Mouse (Mus musculus) lung, adult 2 months (tissue): ENCODE results near the gene Maz. TPM values are rescaled to one million over a fixed set of nuclear protein-coding genes. Genes with fewer than 3 reads are reported as not detected.

ENCODE experiments used
- DNase-seq: peaks from one replicate; pipeline ENCODE4 v3.0.0; 2022
- H3K4me1 ChIP-seq: fragments of 200-500 bp; 2 replicates; pipeline ENCODE4 v1.6.1; 2011; ENCODE audit warnings: low read length; ENCODE audit not compliant: control insufficient read depth, insufficient read depth
- H3K4me3 ChIP-seq: fragments of 200-500 bp; replicated peaks from 2 replicates; pipeline ENCODE3; 2011; ENCODE audit warnings: low read depth, mild to moderate bottlenecking, control low read depth, low read length; ENCODE audit errors: extremely low read depth
- CTCF ChIP-seq: fragments of 200-500 bp; IDR thresholded peaks from 2 replicates; pipeline ENCODE4 v1.5.1; 2011; ENCODE audit warnings: mild to moderate bottlenecking, low read length, control low read depth; ENCODE audit not compliant: insufficient read depth
- POLR2A ChIP-seq: fragments of 200-500 bp; IDR thresholded peaks from 2 replicates; pipeline ENCODE4 v1.6.1; 2011; ENCODE audit warnings: low read depth, mild to moderate bottlenecking, control low read depth, low read length, borderline replicate concordance; ENCODE audit errors: extremely low read depth
- WGBS: fragments of 180-500 bp; shearing (Covaris S2); methylation state at CpG from one replicate; pipeline ENCODE4 v1.1.7; 2018; 5-methylcytosine and 5-hydroxymethylcytosine counted together
- polyA plus RNA-seq: library from polyadenylated mRNA; depleted of rRNA; stranded (reverse); fragments of >200 nt; gene quantifications from 2 replicates; pipeline ENCODE4 v1.2.3, GENCODE M21; 2012

The Maz gene
- polyA plus RNA-seq, 1 experiment, result 131 TPM

DNA sequence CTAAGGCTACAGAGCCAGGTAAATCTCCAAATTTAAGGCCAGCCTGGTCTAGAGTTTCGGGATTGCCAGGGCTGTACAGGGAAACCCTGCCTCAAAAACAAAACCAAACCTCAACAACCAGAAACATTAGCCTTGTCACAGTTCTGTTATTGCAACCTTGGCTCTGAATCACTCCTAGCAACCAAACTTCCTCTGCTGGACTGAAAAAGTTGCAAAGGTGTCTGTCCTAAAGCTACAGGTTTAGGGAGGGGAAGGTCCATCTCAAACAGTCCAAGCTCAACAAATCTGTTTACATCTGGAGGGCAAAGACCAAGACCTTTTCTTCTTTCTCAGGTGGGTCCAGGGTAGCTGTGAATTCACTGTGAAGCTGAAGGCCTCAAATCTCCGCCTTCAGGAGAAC is 15.8 kb downstream of the Maz start:
- WGBS, result 81% methylated on average over 2 of the region's 2 CpGs
- TF ChIP-seq POLR2A, result no peak
- TF ChIP-seq CTCF, result no peak
- DNase-seq, result no peak

GRCm38 (mm10) chr7:127009307-127010085 is 17.3 kb downstream of the Maz start:
- 74% methylated on average over 17 of the region's 17 CpGs for WGBS
- DNase-seq, result no peak
- no peak for TF ChIP-seq POLR2A
- Histone ChIP-seq H3K4me3 (no peak overlapping the region), H3K4me1 (peaks cover 16% of the 10 kb centered on the region)

More for the DNA sequence above, 15.8 kb downstream of the Maz start:
- Histone ChIP-seq H3K4me3 (no peak overlapping the region), H3K4me1 (peaks cover 20% of the 10 kb centered on the region)

GRCm38 (mm10) chr7:127008239-127009019 is 18.4 kb downstream of the Maz start:
- peak; percentile 50 for DNase-seq
- 37% methylated on average over 9 of the region's 9 CpGs for WGBS
- Histone ChIP-seq H3K4me3 (no peak overlapping the region), H3K4me1 (peaks cover 14% of the 10 kb centered on the region)
- peak; percentile 29; the same call in 1 of the 2 replicates for TF ChIP-seq POLR2A
- no peak for TF ChIP-seq CTCF

DNA sequence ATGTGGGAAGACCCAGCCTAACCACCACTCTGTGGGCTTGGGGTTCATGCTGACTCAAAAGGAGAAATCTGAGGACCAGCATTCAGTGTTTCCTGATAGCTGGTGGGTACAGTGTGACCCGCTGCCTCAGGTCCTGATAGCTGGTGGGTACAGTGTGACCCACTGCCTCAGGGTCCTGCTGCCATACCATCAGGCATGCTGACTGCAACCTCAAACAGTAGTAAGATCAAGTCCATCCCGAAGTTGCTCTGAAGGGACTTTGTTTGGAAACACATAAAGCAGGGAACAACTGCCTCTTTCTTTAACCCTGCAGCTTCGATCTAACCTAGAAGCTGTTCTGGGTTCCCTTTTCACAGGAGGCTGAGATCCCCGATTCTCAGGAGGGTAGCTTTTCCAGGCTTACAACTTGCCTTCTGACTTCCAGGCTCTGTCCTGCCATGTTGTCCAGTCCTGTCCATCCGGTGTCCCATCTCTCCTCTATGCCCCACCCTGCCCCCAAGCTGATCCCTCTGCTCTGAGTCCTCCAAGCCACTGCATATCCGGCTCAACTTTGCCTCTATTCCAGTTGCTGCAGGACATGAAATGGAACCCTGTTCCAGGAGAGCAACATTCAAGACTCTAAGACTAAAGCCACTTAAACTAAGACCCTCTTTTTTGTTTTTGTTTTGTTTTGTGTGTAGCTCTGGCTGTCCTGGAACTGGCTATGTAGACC is 19.4 kb downstream of the Maz start:
- DNase-seq, result no peak
- 77% methylated on average over 6 of the region's 6 CpGs for WGBS
- Histone ChIP-seq H3K4me1 (peaks cover 9% of the 10 kb centered on the region), H3K4me3 (no peak overlapping the region)
- TF ChIP-seq POLR2A, result no peak
- no peak for TF ChIP-seq CTCF

DNA sequence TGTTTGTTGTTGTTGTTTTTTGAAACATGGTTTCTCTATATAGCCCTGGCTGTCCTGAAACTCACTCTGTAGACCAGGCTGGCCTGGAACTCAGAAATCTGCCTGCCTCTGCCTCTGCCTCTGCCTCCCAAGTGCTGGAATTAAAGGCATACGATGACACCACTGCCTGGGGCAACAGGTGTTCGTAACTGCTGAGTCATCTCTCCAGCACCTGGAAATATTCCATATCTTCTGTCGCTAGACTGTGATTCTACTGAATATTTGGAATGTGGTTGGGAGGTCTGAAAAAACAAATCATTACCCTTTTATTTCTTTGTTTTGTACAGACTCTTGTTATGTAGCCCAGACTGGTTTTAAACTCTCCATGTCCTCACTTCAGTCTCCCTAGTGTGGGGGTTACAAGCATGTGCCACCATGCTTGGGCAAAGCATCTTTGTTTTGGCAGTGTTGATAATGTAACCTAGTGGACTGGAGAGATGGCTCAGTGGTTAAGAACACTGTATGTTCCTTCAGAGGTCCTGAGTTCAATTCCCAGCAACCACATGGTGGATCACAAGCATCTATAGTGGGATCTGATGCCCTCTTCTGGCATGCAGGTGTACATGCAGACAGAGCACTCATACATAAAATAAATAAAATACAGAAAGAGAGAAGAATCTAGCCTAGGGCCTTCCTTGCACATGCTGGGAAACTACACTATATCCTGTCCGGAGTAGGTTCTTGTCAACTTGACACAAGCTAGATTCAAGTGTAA is 22.5 kb downstream of the Maz start:
- TF ChIP-seq POLR2A, result no peak
- TF ChIP-seq CTCF, result no peak
- 79% methylated on average over 4 of the region's 4 CpGs for WGBS
- Histone ChIP-seq H3K4me1 (peaks cover 9% of the 10 kb centered on the region), H3K4me3 (no peak overlapping the region)
- no peak for DNase-seq

DNA sequence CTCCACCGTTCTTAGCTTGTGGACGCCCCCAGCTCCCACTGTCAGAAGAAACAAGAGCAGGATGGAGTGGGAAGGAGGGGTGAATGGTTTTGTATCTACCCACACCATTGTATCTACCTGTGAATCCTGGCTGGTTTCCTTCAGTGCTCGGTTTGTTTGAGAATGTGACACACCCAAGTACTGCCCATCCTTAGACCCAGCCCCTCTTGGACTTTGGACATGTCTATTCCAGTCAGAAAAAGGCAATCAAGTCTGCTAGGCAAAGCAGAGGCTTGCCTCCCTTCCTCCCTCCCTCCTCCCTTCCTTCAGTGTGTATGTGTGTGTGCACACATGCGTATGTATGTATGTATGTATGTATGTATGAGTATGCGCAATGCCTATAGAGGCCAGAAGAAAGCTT is 23.2 kb downstream of the Maz start:
- WGBS, result 78% methylated on average over 5 of the region's 5 CpGs
- TF ChIP-seq POLR2A, result no peak
- no peak for TF ChIP-seq CTCF
- DNase-seq, result no peak
- Histone ChIP-seq H3K4me1 (peaks cover 6% of the 10 kb centered on the region), H3K4me3 (no peak overlapping the region)

DNA sequence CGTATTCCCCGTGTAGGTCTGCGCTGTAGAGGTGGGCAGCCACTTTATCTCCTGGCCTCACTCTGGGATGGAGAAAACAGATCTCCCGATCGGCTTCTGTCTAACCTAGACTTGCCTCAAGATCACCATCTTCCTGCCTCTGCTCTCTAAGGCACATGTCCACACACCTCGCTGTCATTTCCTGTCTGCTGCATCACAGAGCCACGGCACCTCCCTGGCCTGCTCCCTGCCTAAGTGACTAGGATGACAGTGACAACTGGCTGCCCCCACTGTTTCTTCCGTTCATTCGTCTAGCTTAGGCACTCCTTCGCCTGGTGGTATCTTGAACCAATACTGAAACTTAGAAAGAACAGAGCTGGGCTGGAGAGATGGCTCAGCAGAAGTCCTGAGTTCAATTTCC is 27.3 kb downstream of the Maz start:
- H3K4me3 ChIP-seq, result no peak overlapping the region

DNA sequence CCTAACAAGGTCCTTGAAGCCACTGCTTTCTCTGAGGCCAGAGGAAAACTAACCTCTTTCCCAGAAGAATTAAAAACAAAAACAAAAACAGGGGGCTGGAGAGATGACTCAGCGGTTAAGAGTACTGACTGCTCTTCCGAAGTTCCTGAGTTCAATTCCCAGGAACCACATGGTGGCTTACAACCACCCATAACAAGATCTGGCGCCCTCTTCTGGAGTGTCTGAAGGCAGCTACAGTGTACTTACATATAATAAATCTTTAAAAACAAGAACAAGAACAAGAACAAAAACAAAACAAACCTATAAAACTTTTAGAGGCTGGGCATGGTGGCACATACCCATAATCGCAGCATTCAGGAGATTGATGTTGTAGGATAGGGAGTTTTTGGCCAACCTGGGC is 30.4 kb downstream of the Maz start:
- no peak for TF ChIP-seq POLR2A
- TF ChIP-seq CTCF, result no peak
- WGBS, result 83% methylated on average over 4 of the region's 4 CpGs
- no peak overlapping the region for H3K4me3 ChIP-seq
- DNase-seq, result no peak
- no peaks in the 10 kb centered on the region for H3K4me1 ChIP-seq

More for the DNA sequence above, 27.3 kb downstream of the Maz start:
- DNase-seq, result no peak
- H3K4me1 ChIP-seq, result no peaks in the 10 kb centered on the region
- WGBS, result 62% methylated on average over 10 of the region's 10 CpGs
- TF ChIP-seq POLR2A, result no peak

- WGBS, result 72% methylated on average over 8 of the region's 8 CpGs
- DNase-seq, result no peak
- Histone ChIP-seq H3K4me3 (no peak overlapping the region), H3K4me1 (no peaks in the 10 kb centered on the region)
- TF ChIP-seq POLR2A (no peak), CTCF (no peak)
Observed at GRCm38 (mm10) chr7:126988816-126989215, 38.0 kb downstream of the Maz start.
